Mouse (Mus musculus) cerebral cortex, adult 2 months (tissue): ENCODE measurements around the gene 2510039O18Rik.

Source experiments
- WGBS: fragments of 180-500 bp; shearing (Covaris S2); methylation state at CpG from one replicate; pipeline ENCODE4 v1.1.7; 2018; 5-methylcytosine and 5-hydroxymethylcytosine counted together

Gene 2510039O18Rik

GRCm38 (mm10) chr4:147985205-147986132 lies 44.8 kb downstream of the 2510039O18Rik start, which contains the start of gene Nppb:
TSS of gene Nppb (plus strand) at chr4:147985788.
- 55% methylated on average over 20 of the region's 20 CpGs for WGBS

DNA sequence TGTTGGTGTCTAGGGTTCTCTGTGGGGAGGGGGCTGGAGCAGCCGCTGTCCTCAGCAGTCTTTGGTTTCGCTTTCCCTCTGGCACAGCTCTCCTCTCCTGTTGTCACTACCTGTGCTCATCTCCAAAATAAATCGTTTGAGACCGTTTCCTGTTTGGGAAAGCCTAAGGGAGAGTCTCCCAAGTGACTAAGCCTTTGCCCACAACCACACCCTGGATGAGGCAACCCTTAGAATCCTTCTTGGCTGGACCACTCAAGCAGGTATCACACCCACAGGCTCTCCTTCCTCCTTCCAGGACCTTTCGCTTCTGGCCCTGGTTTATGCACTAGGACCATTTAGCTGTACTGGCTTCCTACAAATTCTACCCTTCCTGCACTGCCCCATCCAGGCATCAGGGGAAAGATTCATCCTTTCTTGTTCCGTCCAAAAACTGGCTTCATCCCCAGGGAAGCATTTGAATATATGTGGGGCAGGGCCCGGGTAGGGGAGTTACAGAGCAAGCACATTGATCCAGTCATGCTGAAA lies 52.9 kb downstream of the 2510039O18Rik start:
- WGBS = 65% methylated on average over 7 of the region's 7 CpGs

DNA sequence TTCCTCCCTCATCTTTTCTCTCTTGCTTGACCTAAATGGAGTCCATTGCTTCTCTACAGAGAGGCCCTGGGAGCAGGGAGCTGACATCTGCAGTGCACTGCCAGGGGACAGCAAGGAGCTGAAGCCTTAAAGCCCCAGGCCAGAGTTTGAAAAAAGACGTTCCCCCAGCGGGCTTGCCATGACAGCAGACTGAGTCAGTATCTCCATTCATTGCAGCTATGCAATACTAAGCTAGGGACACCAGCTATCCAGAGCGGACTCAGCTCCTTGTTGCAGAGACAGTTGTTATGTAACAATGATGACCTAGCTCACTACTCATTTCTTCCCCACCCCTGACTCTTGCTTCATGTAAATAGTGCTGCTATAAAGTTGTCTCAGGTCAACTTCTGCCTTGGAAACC lies 54.6 kb downstream of the 2510039O18Rik start:
- WGBS = 72% methylated on average over 3 of the region's 3 CpGs
